Mouse (Mus musculus): ENCODE data around the gene Cpeb2.

- TF ChIP-seq CTCF (IDR thresholded peaks at IDR 0.05; ENCODE audit: control insufficient read depth, insufficient read depth, low read length): no peak
- TF ChIP-seq POLR2A (IDR thresholded peaks at IDR 0.05; ENCODE audit: borderline replicate concordance, control insufficient read depth, low read depth, low read length): no peak
These were observed 47.5 kb upstream of the Cpeb2 start for GRCm38 (mm10) chr5:43185478-43185877.
